Comparison of ENCODE assay signal across 7 mouse cellular contexts in genomic region chr5:120440733-120441132, GRCm38 (mm10). TPM values are rescaled to one million over a fixed set of nuclear protein-coding genes. Genes with fewer than 3 reads are reported as not detected.
DNase-seq lines count a peak whose midpoint lies in the region; ATAC-seq and TF ChIP-seq lines count a peak whose summit lies in the region.

No protein-coding gene starts in this region.

- H3K4me2 ChIP-seq in embryonic facial prominence, embryonic 11.5 days (ENCODE audit: low read depth, low read length), result no peak overlapping the region
- no peak overlapping the region for H3K4me2 ChIP-seq in limb, embryonic 11.5 days (ENCODE audit: low read depth, severe bottlenecking)
- H3K4me2 ChIP-seq in midbrain, embryonic 14.5 days (ENCODE audit: low read length), result peak overlapping the region; percentile 72

- WGBS in embryonic facial prominence, embryonic 11.5 days, result 10% methylated on average over 14 of the region's 14 CpGs
- WGBS in kidney, adult 2 months, result 7% methylated on average over 13 of the region's 14 CpGs
- 2% methylated on average over 14 of the region's 14 CpGs for WGBS in limb, embryonic 11.5 days
- 6% methylated on average over 14 of the region's 14 CpGs for WGBS in midbrain, embryonic 14.5 days
- WGBS in spleen, adult 2 months, result 7% methylated on average over 14 of the region's 14 CpGs

- peak; percentile 85 for TF ChIP-seq CTCF in kidney, adult 2 months (conservative IDR thresholded peaks at IDR 0.05; ENCODE audit: insufficient read depth, insufficient read length, low read depth, low read length)
- TF ChIP-seq CTCF in spleen, adult 2 months (IDR thresholded peaks at IDR 0.05; ENCODE audit: extremely low read depth, insufficient read depth, insufficient read length, insufficient replicate concordance), result peak; percentile 91

- no peak for TF ChIP-seq POLR2A in kidney, adult 2 months (IDR thresholded peaks at IDR 0.05; ENCODE audit: low read depth, low read length)
- TF ChIP-seq POLR2A in spleen, adult 2 months (IDR thresholded peaks at IDR 0.05; ENCODE audit: low read depth, low read length), result no peak

- peak; percentile 95 for DNase-seq in adrenal gland, postnatal 14 days
- DNase-seq in embryonic facial prominence, embryonic 11.5 days (ENCODE audit: low spot score), result peak; percentile 97
- DNase-seq in heart, adult 11 months, result peak; percentile 94
- peak; percentile 86 for DNase-seq in kidney, adult 2 months
- peak; percentile 99 for DNase-seq in limb, embryonic 11.5 days (ENCODE audit: low spot score)
- DNase-seq in midbrain, embryonic 14.5 days, result peak; percentile 98
- peak; percentile 26 to 73 for DNase-seq in spleen, adult 2 months (ENCODE audit: low read depth in 1 of 2, low spot score in 2 of 2)

- ATAC-seq in embryonic facial prominence, embryonic 11.5 days (replicated peaks; ENCODE audit: insufficient number of reproducible peaks, low FRiP score, low TSS enrichment, low read depth), result peak; percentile 53; the same call in 1 of the 2 replicates
- ATAC-seq in limb, embryonic 11.5 days (ENCODE audit: insufficient number of reproducible peaks, low FRiP score, low TSS enrichment, low read depth), result no peak
- peak; percentile 51; the same call in 1 of the 2 replicates for ATAC-seq in midbrain, embryonic 14.5 days (ENCODE audit: low FRiP score, low TSS enrichment)

- H3K27me3 ChIP-seq in embryonic facial prominence, embryonic 11.5 days (ENCODE audit: control insufficient read depth, insufficient read depth, low read length), result peaks cover 48% of the 10 kb centered on the region
- H3K27me3 ChIP-seq in kidney, adult 2 months (replicated peaks; ENCODE audit: control insufficient read depth, insufficient read depth, low read length), result no peaks in the 10 kb centered on the region; the same call in 1 of the 2 replicates
- H3K27me3 ChIP-seq in limb, embryonic 11.5 days (ENCODE audit: control insufficient read depth, insufficient read depth, low read length), result peaks cover 57% of the 10 kb centered on the region
- H3K27me3 ChIP-seq in midbrain, embryonic 14.5 days (ENCODE audit: control insufficient read depth, insufficient read depth, low read length), result peaks cover 32% of the 10 kb centered on the region
- peaks cover 26% of the 10 kb centered on the region for H3K27me3 ChIP-seq in spleen, adult 2 months (ENCODE audit: control insufficient read depth, insufficient read depth, low read length)

- H3K4me3 ChIP-seq in embryonic facial prominence, embryonic 11.5 days (ENCODE audit: low read depth, low read length), result no peak overlapping the region
- 0 out of 2 replicates have a peak overlapping the region, but pooled peaks have one; percentile 20 for H3K4me3 ChIP-seq in kidney, adult 2 months (ENCODE audit: insufficient read depth, low read depth, low read length)
- H3K4me3 ChIP-seq in limb, embryonic 11.5 days (ENCODE audit: low read depth, low read length), result 0 out of 2 replicates have a peak overlapping the region, but pooled peaks have one; percentile 5
- peak overlapping the region; percentile 44 for H3K4me3 ChIP-seq in midbrain, embryonic 14.5 days (replicated peaks; ENCODE audit: low read depth, low read length)
- H3K4me3 ChIP-seq in spleen, adult 2 months (ENCODE audit: extremely low read depth, insufficient read depth, insufficient read length), result no peak overlapping the region; the same call in 1 of the 2 replicates

- H3K27ac ChIP-seq in embryonic facial prominence, embryonic 11.5 days (replicated peaks; ENCODE audit: low read depth, low read length), result no peak overlapping the region
- no peak overlapping the region for H3K27ac ChIP-seq in kidney, adult 2 months (ENCODE audit: insufficient read depth, low read depth, low read length)
- H3K27ac ChIP-seq in limb, embryonic 11.5 days (replicated peaks; ENCODE audit: low read depth, low read length), result no peak overlapping the region
- peak overlapping the region; percentile 97 for H3K27ac ChIP-seq in midbrain, embryonic 14.5 days (replicated peaks; ENCODE audit: low read depth, low read length)
- no peak overlapping the region for H3K27ac ChIP-seq in spleen, adult 2 months (ENCODE audit: insufficient read depth, low read length)

- H3K9ac ChIP-seq in embryonic facial prominence, embryonic 11.5 days (replicated peaks; ENCODE audit: low read length), result no peak overlapping the region
- H3K9ac ChIP-seq in limb, embryonic 11.5 days (ENCODE audit: low read length), result no peak overlapping the region
- H3K9ac ChIP-seq in midbrain, embryonic 14.5 days (replicated peaks; ENCODE audit: low read length), result peak overlapping the region; percentile 92; the same call in 1 of the 2 replicates

- H3K9me3 ChIP-seq in embryonic facial prominence, embryonic 11.5 days (replicated peaks; ENCODE audit: control insufficient read depth, low read length), result no peaks in the 10 kb centered on the region
- H3K9me3 ChIP-seq in limb, embryonic 11.5 days (ENCODE audit: control insufficient read depth, low read length), result no peaks in the 10 kb centered on the region
- H3K9me3 ChIP-seq in midbrain, embryonic 14.5 days (ENCODE audit: control insufficient read depth, low read length), result no peaks in the 10 kb centered on the region

- no peaks in the 10 kb centered on the region for H3K36me3 ChIP-seq in embryonic facial prominence, embryonic 11.5 days (replicated peaks; ENCODE audit: control insufficient read depth, insufficient read depth, low read depth, low read length)
- H3K36me3 ChIP-seq in kidney, adult 2 months (ENCODE audit: control insufficient read depth, insufficient read depth, low read length), result no peaks in the 10 kb centered on the region
- H3K36me3 ChIP-seq in limb, embryonic 11.5 days (ENCODE audit: control insufficient read depth, insufficient read depth, low read length), result no peaks in the 10 kb centered on the region
- H3K36me3 ChIP-seq in midbrain, embryonic 14.5 days (ENCODE audit: control insufficient read depth, insufficient read depth, low read length), result peaks cover 10% of the 10 kb centered on the region; the same call in 1 of the 2 replicates
- H3K36me3 ChIP-seq in spleen, adult 2 months (ENCODE audit: control insufficient read depth, insufficient read depth, low read length), result no peaks in the 10 kb centered on the region

- H3K4me1 ChIP-seq in embryonic facial prominence, embryonic 11.5 days (ENCODE audit: control insufficient read depth, insufficient read depth, low read length), result peaks cover 4% of the 10 kb centered on the region; the same call in 1 of the 2 replicates
- no peaks in the 10 kb centered on the region; the same call in 1 of the 2 replicates for H3K4me1 ChIP-seq in kidney, adult 2 months (ENCODE audit: control insufficient read depth, insufficient read depth, low read length)
- peaks cover 14% of the 10 kb centered on the region for H3K4me1 ChIP-seq in limb, embryonic 11.5 days (ENCODE audit: control insufficient read depth, insufficient read depth, low read length)
- peaks cover 18% of the 10 kb centered on the region; the same call in 1 of the 2 replicates for H3K4me1 ChIP-seq in midbrain, embryonic 14.5 days (ENCODE audit: control insufficient read depth, insufficient read depth, low read length)
- H3K4me1 ChIP-seq in spleen, adult 2 months (ENCODE audit: control insufficient read depth, insufficient read depth, insufficient read length), result 0 out of 2 replicates have a peak, but pooled peaks cover 3% of the 10 kb centered on the region

RNA-seq across cellular contexts. Expression of gene Lhx5, which starts 9.2 kb away (rescaled TPM):
- not detected in 2 replicates for total RNA-seq in adrenal gland, postnatal 14 days (2021)
- polyA plus RNA-seq in embryonic facial prominence, embryonic 11.5 days (2014; fragmentation: Nextera tagmentation; extraction: Ambion mirVana), result 1.5 and 2.9 TPM in 2 replicates
- polyA plus RNA-seq in kidney, adult 2 months (2012; rRNA removed), result not detected in 2 replicates
- polyA plus RNA-seq in limb, embryonic 11.5 days (2014; fragmentation: Nextera tagmentation; extraction: Ambion mirVana), result not detected in 2 replicates
- polyA plus RNA-seq in midbrain, embryonic 14.5 days (2014; fragmentation: Nextera tagmentation; extraction: Ambion mirVana), result 34.1 and 44.9 TPM in 2 replicates
- polyA plus RNA-seq in spleen, adult 2 months (2012; rRNA removed), result not detected in 2 replicates

RNA-seq across cellular contexts. Expression of gene Sdsl, which starts 31.9 kb away (rescaled TPM):
- total RNA-seq in adrenal gland, postnatal 14 days (2021), result 43.0 and 43.7 TPM in 2 replicates
- polyA plus RNA-seq in embryonic facial prominence, embryonic 11.5 days (2014; fragmentation: Nextera tagmentation; extraction: Ambion mirVana), result 3.6 and 4.9 TPM in 2 replicates
- 9.9 and 10.0 TPM in 2 replicates for polyA plus RNA-seq in kidney, adult 2 months (2012; rRNA removed)
- polyA plus RNA-seq in limb, embryonic 11.5 days (2014; fragmentation: Nextera tagmentation; extraction: Ambion mirVana), result 4.0 and 4.2 TPM in 2 replicates
- polyA plus RNA-seq in midbrain, embryonic 14.5 days (2014; fragmentation: Nextera tagmentation; extraction: Ambion mirVana), result 6.0 TPM in 2 replicates
- polyA plus RNA-seq in spleen, adult 2 months (2012; rRNA removed), result 4.0 and 4.6 TPM in 2 replicates

RNA-seq across cellular contexts. Expression of gene Sds, which starts 35.6 kb away (rescaled TPM):
- 3.5 and 28.1 TPM in 2 replicates for total RNA-seq in adrenal gland, postnatal 14 days (2021)
- not detected in 2 replicates for polyA plus RNA-seq in embryonic facial prominence, embryonic 11.5 days (2014; fragmentation: Nextera tagmentation; extraction: Ambion mirVana)
- not detected in 2 replicates for polyA plus RNA-seq in kidney, adult 2 months (2012; rRNA removed)
- polyA plus RNA-seq in limb, embryonic 11.5 days (2014; fragmentation: Nextera tagmentation; extraction: Ambion mirVana), result not detected in 2 replicates
- 0.55 TPM in 1 of 2 replicates, not detected in the other for polyA plus RNA-seq in midbrain, embryonic 14.5 days (2014; fragmentation: Nextera tagmentation; extraction: Ambion mirVana)
- polyA plus RNA-seq in spleen, adult 2 months (2012; rRNA removed), result not detected in 2 replicates

Comparison
In these comparisons a context has a peak if more than half of its experiments do, and no peak if none do; other contexts are left out.
1. H3K4me3 ChIP-seq: peak in kidney, adult 2 months (single experiment), limb, embryonic 11.5 days (single experiment) and midbrain, embryonic 14.5 days (single experiment); none in embryonic facial prominence, embryonic 11.5 days (single experiment) and spleen, adult 2 months (single experiment).
2. Peak in every context shown above with its lines, with median percentiles within 50 percentile points of each other: DNase-seq.